Mouse (Mus musculus): ENCODE data around the gene Mis12.

The Mis12 gene

GRCm38 (mm10) chr11:71003611-71004315 lies 15.6 kb upstream of the Mis12 start:
- no peaks in the 10 kb centered on the region for H3K27me3 ChIP-seq (ENCODE audit: control insufficient read depth, insufficient read depth, low read length, poor library complexity, severe bottlenecking)
- peak; percentile 34 for DNase-seq (ENCODE audit: low read depth, low spot score)
- no peaks in the 10 kb centered on the region; the same call in 1 of the 2 replicates for H3K36me3 ChIP-seq (ENCODE audit: control insufficient read depth, insufficient read depth, low read length, poor library complexity, severe bottlenecking)

GRCm38 (mm10) chr11:71004316-71004773 lies 15.1 kb upstream of the Mis12 start, which contains the start of gene Dhx33:
Gene Dhx33, minus strand, starts transcription at chr11:71004437.
- H3K27me3 ChIP-seq (ENCODE audit: control insufficient read depth, insufficient read depth, low read length, poor library complexity, severe bottlenecking), result no peaks in the 10 kb centered on the region
- peak; percentile 99 for DNase-seq (ENCODE audit: low read depth, low spot score)
- peaks cover 4% of the 10 kb centered on the region for H3K36me3 ChIP-seq (ENCODE audit: control insufficient read depth, insufficient read depth, low read length, poor library complexity, severe bottlenecking)

- peak; percentile 6 for DNase-seq (ENCODE audit: low read depth, low spot score)
- Histone ChIP-seq H3K27me3 (ENCODE audit: control insufficient read depth, insufficient read depth, low read length, poor library complexity, severe bottlenecking) (no peaks in the 10 kb centered on the region), H3K36me3 (ENCODE audit: control insufficient read depth, insufficient read depth, low read length, poor library complexity, severe bottlenecking) (peaks cover 4% of the 10 kb centered on the region)
Measured at GRCm38 (mm10) chr11:71005046-71005445, 14.4 kb upstream of the Mis12 start.

GRCm38 (mm10) chr11:71007026-71007425 lies 12.4 kb upstream of the Mis12 start:
- Histone ChIP-seq H3K27me3 (ENCODE audit: control insufficient read depth, insufficient read depth, low read length, poor library complexity, severe bottlenecking) (no peaks in the 10 kb centered on the region), H3K36me3 (ENCODE audit: control insufficient read depth, insufficient read depth, low read length, poor library complexity, severe bottlenecking) (peaks cover 10% of the 10 kb centered on the region)
- no peak for DNase-seq (ENCODE audit: low read depth, low spot score)

- no peak for DNase-seq (ENCODE audit: low read depth, low spot score)
- Histone ChIP-seq H3K36me3 (ENCODE audit: control insufficient read depth, insufficient read depth, low read length, poor library complexity, severe bottlenecking) (peaks cover 12% of the 10 kb centered on the region), H3K27me3 (ENCODE audit: control insufficient read depth, insufficient read depth, low read length, poor library complexity, severe bottlenecking) (no peaks in the 10 kb centered on the region)
Measured at GRCm38 (mm10) chr11:71007831-71008230, 11.6 kb upstream of the Mis12 start.

- no peaks in the 10 kb centered on the region for H3K27me3 ChIP-seq (ENCODE audit: control insufficient read depth, insufficient read depth, low read length, poor library complexity, severe bottlenecking)
- peaks cover 13% of the 10 kb centered on the region for H3K36me3 ChIP-seq (ENCODE audit: control insufficient read depth, insufficient read depth, low read length, poor library complexity, severe bottlenecking)
- no peak for DNase-seq (ENCODE audit: low read depth, low spot score)
Measured at GRCm38 (mm10) chr11:71008321-71008720, 11.1 kb upstream of the Mis12 start.

GRCm38 (mm10) chr11:71012743-71013142 lies 6.7 kb upstream of the Mis12 start:
- no peak for DNase-seq (ENCODE audit: low read depth, low spot score)
- H3K36me3 ChIP-seq (ENCODE audit: control insufficient read depth, insufficient read depth, low read length, poor library complexity, severe bottlenecking), result peaks cover 20% of the 10 kb centered on the region
- H3K27me3 ChIP-seq (ENCODE audit: control insufficient read depth, insufficient read depth, low read length, poor library complexity, severe bottlenecking), result no peaks in the 10 kb centered on the region

GRCm38 (mm10) chr11:71017051-71017450 lies 2.4 kb upstream of the Mis12 start:
- no peak for DNase-seq (ENCODE audit: low read depth, low spot score)
- Histone ChIP-seq H3K27me3 (ENCODE audit: control insufficient read depth, insufficient read depth, low read length, poor library complexity, severe bottlenecking) (no peaks in the 10 kb centered on the region), H3K36me3 (ENCODE audit: control insufficient read depth, insufficient read depth, low read length, poor library complexity, severe bottlenecking) (peaks cover 11% of the 10 kb centered on the region; the same call in 1 of the 2 replicates)

GRCm38 (mm10) chr11:71018416-71019200 lies 803 bp upstream of the Mis12 start:
- Histone ChIP-seq H3K27me3 (ENCODE audit: control insufficient read depth, insufficient read depth, low read length, poor library complexity, severe bottlenecking) (no peaks in the 10 kb centered on the region), H3K36me3 (ENCODE audit: control insufficient read depth, insufficient read depth, low read length, poor library complexity, severe bottlenecking) (peaks cover 7% of the 10 kb centered on the region; the same call in 1 of the 2 replicates)
- DNase-seq (ENCODE audit: low read depth, low spot score), result no peak

GRCm38 (mm10) chr11:71028280-71028679 lies 8.9 kb downstream of the Mis12 start:
- Histone ChIP-seq H3K36me3 (ENCODE audit: control insufficient read depth, insufficient read depth, low read length, poor library complexity, severe bottlenecking) (peaks cover 14% of the 10 kb centered on the region), H3K27me3 (ENCODE audit: control insufficient read depth, insufficient read depth, low read length, poor library complexity, severe bottlenecking) (no peaks in the 10 kb centered on the region)
- no peak for DNase-seq (ENCODE audit: low read depth, low spot score)

GRCm38 (mm10) chr11:71029403-71030118 lies 10.2 kb downstream of the Mis12 start:
- no peak for DNase-seq (ENCODE audit: low read depth, low spot score)
- peaks cover 9% of the 10 kb centered on the region for H3K36me3 ChIP-seq (ENCODE audit: control insufficient read depth, insufficient read depth, low read length, poor library complexity, severe bottlenecking)
- no peaks in the 10 kb centered on the region for H3K27me3 ChIP-seq (ENCODE audit: control insufficient read depth, insufficient read depth, low read length, poor library complexity, severe bottlenecking)

GRCm38 (mm10) chr11:71032070-71032469 lies 12.7 kb downstream of the Mis12 start:
- no peak for DNase-seq (ENCODE audit: low read depth, low spot score)
- H3K27me3 ChIP-seq (ENCODE audit: control insufficient read depth, insufficient read depth, low read length, poor library complexity, severe bottlenecking), result no peaks in the 10 kb centered on the region
- peaks cover under 1% of the 10 kb centered on the region; the same call in 1 of the 2 replicates for H3K36me3 ChIP-seq (ENCODE audit: control insufficient read depth, insufficient read depth, low read length, poor library complexity, severe bottlenecking)

GRCm38 (mm10) chr11:71032491-71033162 lies 13.2 kb downstream of the Mis12 start:
- Histone ChIP-seq H3K36me3 (ENCODE audit: control insufficient read depth, insufficient read depth, low read length, poor library complexity, severe bottlenecking) (no peaks in the 10 kb centered on the region), H3K27me3 (ENCODE audit: control insufficient read depth, insufficient read depth, low read length, poor library complexity, severe bottlenecking) (no peaks in the 10 kb centered on the region)
- no peak for DNase-seq (ENCODE audit: low read depth, low spot score)

GRCm38 (mm10) chr11:71033163-71033761 lies 13.9 kb downstream of the Mis12 start, which contains the start of gene 6330403K07Rik:
Gene 6330403K07Rik, minus strand, starts transcription at chr11:71033513.
- no peak for DNase-seq (ENCODE audit: low read depth, low spot score)
- Histone ChIP-seq H3K27me3 (ENCODE audit: control insufficient read depth, insufficient read depth, low read length, poor library complexity, severe bottlenecking) (no peaks in the 10 kb centered on the region), H3K36me3 (ENCODE audit: control insufficient read depth, insufficient read depth, low read length, poor library complexity, severe bottlenecking) (no peaks in the 10 kb centered on the region)

Measured in splenic B cell, adult 2 months (primary cell).